Mouse (Mus musculus) embryonic fibroblast, embryonic 13.5 days (primary cell): ENCODE results near the gene Lamtor4.

Experiments
- CTCF ChIP-seq: IDR thresholded peaks from 2 replicates; pipeline ENCODE4 v1.5.1; 2011; ENCODE audit warnings: mild to moderate bottlenecking, control low read depth, low read length, moderate library complexity, borderline replicate concordance; ENCODE audit not compliant: insufficient read depth
- POLR2A ChIP-seq: IDR thresholded peaks from 2 replicates; pipeline ENCODE4 v1.6.1; 2011; ENCODE audit warnings: low read depth, mild to moderate bottlenecking, control low read depth, low read length, moderate library complexity

DNA sequence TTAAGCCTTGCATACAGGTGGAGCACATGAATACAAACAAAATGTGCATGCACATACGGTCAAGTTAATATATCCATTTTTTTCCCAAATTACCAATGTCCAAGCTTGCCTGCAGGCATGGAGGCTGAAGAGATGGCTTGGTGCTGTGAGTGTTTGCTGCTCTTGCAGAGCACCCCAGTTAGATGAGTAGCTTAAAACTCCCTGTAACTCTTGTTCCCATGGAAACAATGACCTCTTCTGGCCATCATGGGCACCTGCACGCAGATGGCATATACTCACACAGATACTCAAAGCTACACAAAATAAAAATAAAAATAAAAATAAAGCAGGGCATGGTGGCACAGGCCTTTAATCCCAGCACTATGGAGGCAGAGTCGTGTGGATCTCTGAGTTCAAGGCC lies 2.2 kb upstream of the Lamtor4 start:
- no peak for TF ChIP-seq CTCF
- TF ChIP-seq POLR2A = no peak
